Mouse (Mus musculus) embryonic facial prominence, embryonic 12.5 days (tissue): Measurements from ENCODE around the gene Nlrp6. TPM values are rescaled to one million over a fixed set of nuclear protein-coding genes. Genes with fewer than 3 reads are reported as not detected.
"Not testable (repeated sequence)": the region's sequence is repeated elsewhere in the genome, so short reads cannot be mapped to it uniquely, and the experiment has no call there.

Source experiments
- ATAC-seq: fragments of 200-750 bp; cut with Nextera tagmentation; 2 replicates; pipeline ENCODE4 v1.8.0; 2017; ENCODE audit not compliant: insufficient number of reproducible peaks, insufficient read depth, low FRiP score, low TSS enrichment
- H3K27ac ChIP-seq: fragments of 300-500 bp; sonication (generic); 2 replicates; pipeline ENCODE4 v1.5.1; 2016; ENCODE audit warnings: mild to moderate bottlenecking
- H3K27me3 ChIP-seq: fragments of 300-500 bp; sonication (generic); 2 replicates; pipeline ENCODE4 v1.6.1; 2016; ENCODE audit warnings: mild to moderate bottlenecking, moderate library complexity
- H3K36me3 ChIP-seq: fragments of 300-500 bp; sonication (generic); 2 replicates; pipeline ENCODE4 v1.6.1; 2016; ENCODE audit warnings: mild to moderate bottlenecking
- H3K4me1 ChIP-seq: fragments of 300-500 bp; sonication (generic); 2 replicates; pipeline ENCODE4 v1.6.1; 2016
- H3K4me2 ChIP-seq: fragments of 300-500 bp; sonication (generic); replicated peaks from 2 replicates; pipeline ENCODE4 v1.6.1; 2016; ENCODE audit warnings: mild to moderate bottlenecking, moderate library complexity
- H3K4me3 ChIP-seq: fragments of 300-500 bp; sonication (generic); 2 replicates; pipeline ENCODE4 v1.5.1; 2016; ENCODE audit warnings: mild to moderate bottlenecking
- H3K9ac ChIP-seq: fragments of 300-500 bp; sonication (generic); 2 replicates; pipeline ENCODE4 v1.6.1; 2016; ENCODE audit warnings: mild to moderate bottlenecking, moderate library complexity
- H3K9me3 ChIP-seq: fragments of 300-500 bp; sonication (generic); 2 replicates; pipeline ENCODE4 v1.6.1; 2016; ENCODE audit warnings: mild to moderate bottlenecking, moderate library complexity
- WGBS: fragments of 180-500 bp; shearing (Covaris S2); methylation state at CpG from one replicate; pipeline ENCODE4 v1.1.7; 2016; 5-methylcytosine and 5-hydroxymethylcytosine counted together
- polyA plus RNA-seq: library from polyadenylated mRNA; unstranded; fragments of >200 nt; fragmentation: Nextera tagmentation; extraction: Ambion mirVana; gene quantifications from 2 replicates; pipeline ENCODE4 v1.2.1, GENCODE M21; 2016

The Nlrp6 gene
- polyA plus RNA-seq, 1 experiment from 2014 or later = 0.13 TPM

GRCm38 (mm10) chr7:140962733-140963132 lies 42.0 kb downstream of the Nlrp6 start:
- Histone ChIP-seq H3K4me3 (no peak overlapping the region), H3K4me2 (no peak overlapping the region), H3K27ac (no peak overlapping the region), H3K36me3 (no peaks in the 10 kb centered on the region), H3K27me3 (no peaks in the 10 kb centered on the region), H3K4me1 (peaks cover 6% of the 10 kb centered on the region; the same call in 1 of the 2 replicates), H3K9me3 (no peaks in the 10 kb centered on the region), H3K9ac (no peak overlapping the region)
- WGBS = 63% methylated on average over 2 of the region's 2 CpGs
- ATAC-seq = no peak

GRCm38 (mm10) chr7:140966921-140967320 lies 46.2 kb downstream of the Nlrp6 start, which contains the start of gene Ifitm1:
Ifitm1 (plus strand) TSS chr7:140967221.
- H3K9ac ChIP-seq = no peak within 1 kb of the TSS
- H3K4me2 ChIP-seq = peak within 1 kb of the TSS; percentile 30; the same call in 1 of the 2 replicates
- no peaks in the 10 kb centered on the region for H3K36me3 ChIP-seq
- no peaks in the 10 kb centered on the region for H3K9me3 ChIP-seq
- H3K4me3 ChIP-seq = no peak within 1 kb of the TSS
- peaks cover 14% of the 10 kb centered on the region; the same call in 1 of the 2 replicates for H3K4me1 ChIP-seq
- ATAC-seq = no peak
- peak within 1 kb of the TSS; percentile 42; the same call in 1 of the 2 replicates for H3K27ac ChIP-seq
- H3K27me3 ChIP-seq = no peaks in the 10 kb centered on the region
- 86% methylated on average over 4 of the region's 4 CpGs for WGBS

- Histone ChIP-seq H3K27me3 (no peaks in the 10 kb centered on the region), H3K4me2 (peak overlapping the region; percentile 30; the same call in 1 of the 2 replicates), H3K4me3 (no peak overlapping the region), H3K9me3 (no peaks in the 10 kb centered on the region), H3K36me3 (no peaks in the 10 kb centered on the region), H3K9ac (no peak overlapping the region), H3K27ac (peak overlapping the region; percentile 42; the same call in 1 of the 2 replicates), H3K4me1 (peaks cover 14% of the 10 kb centered on the region; the same call in 1 of the 2 replicates)
- whole genome bisulfite sequencing = 7% methylated on average over 14 of the region's 14 CpGs
- ATAC-seq = peak; percentile 58; the same call in 1 of the 2 replicates
These were observed 47.3 kb downstream of the Nlrp6 start for GRCm38 (mm10) chr7:140967862-140968591.

- ATAC-seq, H3K9ac ChIP-seq, H3K36me3 ChIP-seq, H3K27me3 ChIP-seq, H3K27ac ChIP-seq, H3K9me3 ChIP-seq, H3K4me3 ChIP-seq, H3K4me2 ChIP-seq: not testable (repeated sequence)
- peaks cover 20% of the 10 kb centered on the region for H3K4me1 ChIP-seq
- 27% methylated on average over 3 of the region's 3 CpGs for WGBS
These were observed 48.0 kb downstream of the Nlrp6 start for GRCm38 (mm10) chr7:140968710-140969109.

GRCm38 (mm10) chr7:140970931-140971330 lies 50.2 kb downstream of the Nlrp6 start:
- H3K27me3 ChIP-seq = no peaks in the 10 kb centered on the region
- 45% methylated on average over 7 of the region's 7 CpGs for WGBS
- H3K36me3 ChIP-seq = no peaks in the 10 kb centered on the region
- no peak overlapping the region for H3K9ac ChIP-seq
- no peak overlapping the region for H3K4me2 ChIP-seq
- H3K9me3 ChIP-seq = no peaks in the 10 kb centered on the region
- H3K27ac ChIP-seq = no peak overlapping the region
- ATAC-seq = 0 out of 2 replicates have a peak, but pooled peaks have one; percentile 45
- peaks cover 27% of the 10 kb centered on the region for H3K4me1 ChIP-seq
- H3K4me3 ChIP-seq = no peak overlapping the region

- H3K9ac ChIP-seq = no peak overlapping the region
- H3K9me3 ChIP-seq = no peaks in the 10 kb centered on the region
- H3K36me3 ChIP-seq = no peaks in the 10 kb centered on the region
- peaks cover 27% of the 10 kb centered on the region for H3K4me1 ChIP-seq
- no peak overlapping the region for H3K4me3 ChIP-seq
- no peaks in the 10 kb centered on the region for H3K27me3 ChIP-seq
- no peak overlapping the region for H3K4me2 ChIP-seq
- WGBS = 70% methylated on average over 8 of the region's 8 CpGs
- peak; percentile 25; the same call in 1 of the 2 replicates for ATAC-seq
- no peak overlapping the region for H3K27ac ChIP-seq
These were observed 50.9 kb downstream of the Nlrp6 start for GRCm38 (mm10) chr7:140971479-140972171.

GRCm38 (mm10) chr7:140973396-140974165 lies 52.9 kb downstream of the Nlrp6 start:
- peaks cover 20% of the 10 kb centered on the region for H3K4me1 ChIP-seq
- no peaks in the 10 kb centered on the region for H3K36me3 ChIP-seq
- ATAC-seq = no peak
- 0 out of 2 replicates have a peak overlapping the region, but pooled peaks have one; percentile 47 for H3K27ac ChIP-seq
- H3K4me2 ChIP-seq = no peak overlapping the region
- H3K27me3 ChIP-seq = no peaks in the 10 kb centered on the region
- no peak overlapping the region for H3K9ac ChIP-seq
- H3K9me3 ChIP-seq = no peaks in the 10 kb centered on the region
- H3K4me3 ChIP-seq = no peak overlapping the region
- 32% methylated on average over 14 of the region's 14 CpGs for WGBS

- no peak overlapping the region for H3K4me2 ChIP-seq
- ATAC-seq = no peak
- WGBS = 14% methylated on average over 9 of the region's 9 CpGs
- H3K9me3 ChIP-seq = no peaks in the 10 kb centered on the region
- peaks cover 20% of the 10 kb centered on the region for H3K4me1 ChIP-seq
- H3K4me3 ChIP-seq = no peak overlapping the region
- H3K36me3 ChIP-seq = no peaks in the 10 kb centered on the region
- H3K27me3 ChIP-seq = no peaks in the 10 kb centered on the region
- no peak overlapping the region for H3K9ac ChIP-seq
- H3K27ac ChIP-seq = no peak overlapping the region
These were observed 54.2 kb downstream of the Nlrp6 start for GRCm38 (mm10) chr7:140974940-140975339.

- no peaks in the 10 kb centered on the region for H3K9me3 ChIP-seq
- no peaks in the 10 kb centered on the region for H3K27me3 ChIP-seq
- no peak overlapping the region for H3K4me3 ChIP-seq
- no peak overlapping the region for H3K4me2 ChIP-seq
- no peak overlapping the region for H3K9ac ChIP-seq
- H3K27ac ChIP-seq = no peak overlapping the region
- ATAC-seq = no peak
- H3K36me3 ChIP-seq = no peaks in the 10 kb centered on the region
- 27% methylated on average over 3 of the region's 3 CpGs for WGBS
- H3K4me1 ChIP-seq = peaks cover 20% of the 10 kb centered on the region
These were observed 54.8 kb downstream of the Nlrp6 start for GRCm38 (mm10) chr7:140975465-140975864.

- peaks cover 13% of the 10 kb centered on the region for H3K4me1 ChIP-seq
- H3K4me2 ChIP-seq, H3K9me3 ChIP-seq, H3K27ac ChIP-seq, ATAC-seq, H3K27me3 ChIP-seq, H3K4me3 ChIP-seq, H3K36me3 ChIP-seq, H3K9ac ChIP-seq: not testable (repeated sequence)
- WGBS = 85% methylated on average over 9 of the region's 9 CpGs
These were observed 56.0 kb downstream of the Nlrp6 start for GRCm38 (mm10) chr7:140976720-140977119.
